Mouse (Mus musculus): Measurements from ENCODE around the gene Lrfn2. TPM values are rescaled to one million over a fixed set of nuclear protein-coding genes. Genes with fewer than 3 reads are reported as not detected.

The Lrfn2 gene
- polyA plus RNA-seq, 1 experiment from 2014 or later: not detected

GRCm38 (mm10) chr17:49037163-49037950 lies 105.2 kb downstream of the Lrfn2 start:
- WGBS (ENCODE audit: missing documents): 87% methylated on average over 5 of the region's 8 CpGs

GRCm38 (mm10) chr17:49043806-49044640 lies 111.8 kb downstream of the Lrfn2 start:
- Histone ChIP-seq H3K79me2 (ENCODE audit: inconsistent target) (no peaks in the 10 kb centered on the region), H3K36me3 (ENCODE audit: inconsistent target) (no peaks in the 10 kb centered on the region)
- 86% methylated on average over 11 of the region's 11 CpGs for WGBS (ENCODE audit: missing documents)

More at GRCm38 (mm10) chr17:49037163-49037950, 105.2 kb downstream of the Lrfn2 start:
- Histone ChIP-seq H3K27ac (no peak overlapping the region), H3K79me2 (ENCODE audit: inconsistent target) (no peaks in the 10 kb centered on the region), H3K4me3 (ENCODE audit: inconsistent target) (no peak overlapping the region), H3K36me3 (ENCODE audit: inconsistent target) (no peaks in the 10 kb centered on the region)

GRCm38 (mm10) chr17:49047921-49048320 lies 115.7 kb downstream of the Lrfn2 start:
- H3K27ac ChIP-seq: no peak overlapping the region
- WGBS (ENCODE audit: missing documents): 88% methylated on average over 4 of the region's 4 CpGs
- no peaks in the 10 kb centered on the region for H3K36me3 ChIP-seq (ENCODE audit: inconsistent target)
- no peak overlapping the region for H3K4me3 ChIP-seq (ENCODE audit: inconsistent target)
- no peaks in the 10 kb centered on the region for H3K79me2 ChIP-seq (ENCODE audit: inconsistent target)

More at GRCm38 (mm10) chr17:49043806-49044640, 111.8 kb downstream of the Lrfn2 start:
- Histone ChIP-seq H3K4me3 (ENCODE audit: inconsistent target) (no peak overlapping the region), H3K27ac (no peak overlapping the region)

- Histone ChIP-seq H3K36me3 (ENCODE audit: inconsistent target) (no peaks in the 10 kb centered on the region), H3K79me2 (ENCODE audit: inconsistent target) (no peaks in the 10 kb centered on the region)
- 92% methylated on average over 11 of the region's 11 CpGs for WGBS (ENCODE audit: missing documents)
These were observed 119.1 kb downstream of the Lrfn2 start for GRCm38 (mm10) chr17:49051231-49051630.

GRCm38 (mm10) chr17:49061141-49061540 lies 129.0 kb downstream of the Lrfn2 start:
- H3K27ac ChIP-seq: no peak overlapping the region
- H3K4me3 ChIP-seq (ENCODE audit: inconsistent target): no peak overlapping the region
- no peaks in the 10 kb centered on the region for H3K36me3 ChIP-seq (ENCODE audit: inconsistent target)
- H3K79me2 ChIP-seq (ENCODE audit: inconsistent target): no peaks in the 10 kb centered on the region
- 91% methylated on average over 8 of the region's 8 CpGs for WGBS (ENCODE audit: missing documents)

More at GRCm38 (mm10) chr17:49051231-49051630, 119.1 kb downstream of the Lrfn2 start:
- Histone ChIP-seq H3K4me3 (ENCODE audit: inconsistent target) (no peak overlapping the region), H3K27ac (no peak overlapping the region)

- Histone ChIP-seq H3K27ac (no peak overlapping the region), H3K79me2 (ENCODE audit: inconsistent target) (no peaks in the 10 kb centered on the region), H3K4me3 (ENCODE audit: inconsistent target) (no peak overlapping the region), H3K36me3 (ENCODE audit: inconsistent target) (no peaks in the 10 kb centered on the region)
- 63% methylated on average over 3 of the region's 3 CpGs for WGBS (ENCODE audit: missing documents)
These were observed 131.6 kb downstream of the Lrfn2 start for GRCm38 (mm10) chr17:49063789-49064188.

- WGBS (ENCODE audit: missing documents): 92% methylated on average over 8 of the region's 8 CpGs
- H3K79me2 ChIP-seq (ENCODE audit: inconsistent target): no peaks in the 10 kb centered on the region
- no peak overlapping the region for H3K27ac ChIP-seq
- H3K36me3 ChIP-seq (ENCODE audit: inconsistent target): no peaks in the 10 kb centered on the region
- H3K4me3 ChIP-seq (ENCODE audit: inconsistent target): no peak overlapping the region
These were observed 132.3 kb downstream of the Lrfn2 start for GRCm38 (mm10) chr17:49064526-49064925.

- no peak overlapping the region for H3K4me3 ChIP-seq (ENCODE audit: inconsistent target)
- H3K36me3 ChIP-seq (ENCODE audit: inconsistent target): no peaks in the 10 kb centered on the region
- WGBS (ENCODE audit: missing documents): 94% methylated on average over 3 of the region's 3 CpGs
- H3K27ac ChIP-seq: no peak overlapping the region
- no peaks in the 10 kb centered on the region for H3K79me2 ChIP-seq (ENCODE audit: inconsistent target)
These were observed 132.9 kb downstream of the Lrfn2 start for GRCm38 (mm10) chr17:49065050-49065449.

- no peak overlapping the region for H3K27ac ChIP-seq
- no peaks in the 10 kb centered on the region for H3K79me2 ChIP-seq (ENCODE audit: inconsistent target)
- WGBS (ENCODE audit: missing documents): 50% methylated on average over 6 of the region's 6 CpGs
- H3K36me3 ChIP-seq (ENCODE audit: inconsistent target): no peaks in the 10 kb centered on the region
- H3K4me3 ChIP-seq (ENCODE audit: inconsistent target): no peak overlapping the region
These were observed 134.6 kb downstream of the Lrfn2 start for GRCm38 (mm10) chr17:49066748-49067147.

- 75% methylated on average over 2 of the region's 2 CpGs for WGBS (ENCODE audit: missing documents)
- no peak overlapping the region for H3K27ac ChIP-seq
- no peak overlapping the region for H3K4me3 ChIP-seq (ENCODE audit: inconsistent target)
- no peaks in the 10 kb centered on the region for H3K79me2 ChIP-seq (ENCODE audit: inconsistent target)
- no peaks in the 10 kb centered on the region for H3K36me3 ChIP-seq (ENCODE audit: inconsistent target)
These were observed 146.0 kb downstream of the Lrfn2 start for GRCm38 (mm10) chr17:49078168-49078567.

- H3K27ac ChIP-seq: no peak overlapping the region
- no peaks in the 10 kb centered on the region for H3K36me3 ChIP-seq (ENCODE audit: inconsistent target)
- WGBS (ENCODE audit: missing documents): 0% methylated on average over 2 of the region's 2 CpGs
- no peaks in the 10 kb centered on the region for H3K79me2 ChIP-seq (ENCODE audit: inconsistent target)
- no peak overlapping the region for H3K4me3 ChIP-seq (ENCODE audit: inconsistent target)
These were observed 147.5 kb downstream of the Lrfn2 start for GRCm38 (mm10) chr17:49079647-49080046.

GRCm38 (mm10) chr17:49083594-49084380 lies 151.6 kb downstream of the Lrfn2 start:
- WGBS (ENCODE audit: missing documents): 92% methylated on average over 9 of the region's 9 CpGs

GRCm38 (mm10) chr17:49085111-49085510 lies 152.9 kb downstream of the Lrfn2 start:
- Histone ChIP-seq H3K27ac (no peak overlapping the region), H3K36me3 (ENCODE audit: inconsistent target) (no peaks in the 10 kb centered on the region), H3K79me2 (ENCODE audit: inconsistent target) (no peaks in the 10 kb centered on the region), H3K4me3 (ENCODE audit: inconsistent target) (no peak overlapping the region)
- WGBS (ENCODE audit: missing documents): 91% methylated on average over 4 of the region's 4 CpGs

More at GRCm38 (mm10) chr17:49083594-49084380, 151.6 kb downstream of the Lrfn2 start:
- Histone ChIP-seq H3K27ac (no peak overlapping the region), H3K36me3 (ENCODE audit: inconsistent target) (no peaks in the 10 kb centered on the region), H3K79me2 (ENCODE audit: inconsistent target) (no peaks in the 10 kb centered on the region), H3K4me3 (ENCODE audit: inconsistent target) (no peak overlapping the region)

- WGBS (ENCODE audit: missing documents): 74% methylated on average over 16 of the region's 16 CpGs
- H3K4me3 ChIP-seq (ENCODE audit: inconsistent target): no peak overlapping the region
- H3K27ac ChIP-seq: no peak overlapping the region
- H3K79me2 ChIP-seq (ENCODE audit: inconsistent target): no peaks in the 10 kb centered on the region
- H3K36me3 ChIP-seq (ENCODE audit: inconsistent target): no peaks in the 10 kb centered on the region
These were observed 164.8 kb downstream of the Lrfn2 start for GRCm38 (mm10) chr17:49096781-49097544.
